Mouse (Mus musculus): ENCODE measurements around the gene Brinp3. TPM values are rescaled to one million over a fixed set of nuclear protein-coding genes. Genes with fewer than 3 reads are reported as not detected.
"Not testable (repeated sequence)": the region's sequence is repeated elsewhere in the genome, so short reads cannot be mapped to it uniquely, and the experiment has no call there.

Gene Brinp3
- polyA plus RNA-seq, 1 experiment: not detected

DNA sequence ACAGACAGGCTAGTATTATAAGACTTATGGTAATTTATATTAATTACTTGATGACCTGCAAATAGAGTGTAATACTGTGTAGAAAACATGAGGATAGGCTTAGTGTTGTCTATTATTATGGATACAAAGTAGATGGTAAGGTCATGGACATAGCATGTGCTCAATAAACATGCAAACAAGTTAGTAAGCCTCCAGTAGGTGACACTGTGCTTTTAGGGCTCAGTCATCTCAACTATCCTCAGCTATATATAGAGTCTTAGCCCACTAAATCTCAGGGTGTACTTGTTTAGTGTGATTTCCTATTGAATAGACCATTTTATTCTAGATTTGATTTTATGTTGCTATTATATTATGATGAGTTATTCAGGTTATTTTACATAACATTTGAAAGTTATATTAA, 34.0 kb downstream of the Brinp3 start:
- H3K27me3 ChIP-seq (ENCODE audit: control insufficient read depth): no peaks in the 10 kb centered on the region
- no peaks in the 10 kb centered on the region for H3K36me3 ChIP-seq (ENCODE audit: control insufficient read depth)
- no peak for TF ChIP-seq GATA1 (IDR thresholded peaks at IDR 0.05; ENCODE audit: low read length)
- TF ChIP-seq TAL1 (IDR thresholded peaks at IDR 0.05; ENCODE audit: low read length): no peak
- no peaks in the 10 kb centered on the region for H3K4me1 ChIP-seq (ENCODE audit: control insufficient read depth)
- H3K9me3 ChIP-seq (ENCODE audit: control insufficient read depth, low read length): no peaks in the 10 kb centered on the region
- H3K4me3 ChIP-seq (replicated peaks): no peak overlapping the region

DNA sequence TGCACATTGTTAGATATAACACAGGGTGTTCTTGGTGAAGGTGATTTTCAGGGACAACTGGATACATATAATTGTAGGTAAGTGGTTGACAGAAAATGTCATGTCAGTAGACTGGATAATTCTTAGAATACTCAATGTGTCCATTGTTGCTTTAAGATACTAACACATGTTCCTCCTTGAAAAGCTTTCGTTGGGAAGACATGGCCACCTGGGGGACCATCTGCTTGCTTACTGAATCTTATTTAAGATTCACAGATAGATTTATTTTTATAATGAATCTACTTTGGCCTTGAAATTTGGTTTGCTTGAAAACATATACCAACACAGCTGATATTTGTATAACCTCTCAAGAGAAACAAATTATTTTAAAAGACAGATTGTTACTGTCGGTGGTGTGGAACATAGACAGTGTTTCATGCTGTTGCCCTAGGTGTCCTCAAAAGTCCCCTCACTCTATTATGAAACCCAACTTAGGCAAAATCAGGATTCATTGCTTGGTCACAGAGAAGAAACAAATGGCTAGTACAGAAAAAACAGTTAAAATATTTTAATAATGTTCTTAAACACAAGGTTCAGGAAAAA, 52.4 kb downstream of the Brinp3 start:
- no peaks in the 10 kb centered on the region for H3K36me3 ChIP-seq (ENCODE audit: control insufficient read depth)
- no peaks in the 10 kb centered on the region for H3K4me1 ChIP-seq (ENCODE audit: control insufficient read depth)
- H3K4me3 ChIP-seq (replicated peaks): no peak overlapping the region
- no peaks in the 10 kb centered on the region for H3K9me3 ChIP-seq (ENCODE audit: control insufficient read depth, low read length)
- TF ChIP-seq TAL1 (IDR thresholded peaks at IDR 0.05; ENCODE audit: low read length) (no peak), GATA1 (IDR thresholded peaks at IDR 0.05; ENCODE audit: low read length) (no peak)
- H3K27me3 ChIP-seq (ENCODE audit: control insufficient read depth): no peaks in the 10 kb centered on the region

DNA sequence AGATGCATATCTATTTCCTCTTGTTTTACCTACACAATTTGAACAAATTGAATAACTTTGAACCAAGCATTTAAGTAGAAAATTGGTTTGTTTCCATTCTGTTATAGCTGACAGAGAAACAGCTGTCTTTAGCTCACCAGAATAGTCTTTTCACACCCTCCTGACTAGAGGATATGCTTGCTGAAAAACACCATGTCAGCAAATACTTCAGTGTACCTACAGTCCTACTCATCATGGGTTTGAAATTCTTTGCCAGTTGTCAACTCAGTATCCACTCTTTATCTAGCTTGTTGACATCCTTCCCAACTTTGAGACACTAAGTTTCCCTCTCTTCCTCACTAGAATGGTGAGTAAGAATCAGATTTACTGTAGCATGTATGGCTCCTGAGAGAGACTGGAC, 62.4 kb downstream of the Brinp3 start:
- H3K27me3 ChIP-seq (ENCODE audit: control insufficient read depth): no peaks in the 10 kb centered on the region
- H3K4me3 ChIP-seq (replicated peaks): no peak overlapping the region
- TF ChIP-seq GATA1 (IDR thresholded peaks at IDR 0.05; ENCODE audit: low read length) (no peak), TAL1 (IDR thresholded peaks at IDR 0.05; ENCODE audit: low read length) (no peak)
- no peaks in the 10 kb centered on the region for H3K36me3 ChIP-seq (ENCODE audit: control insufficient read depth)
- H3K9me3 ChIP-seq (ENCODE audit: control insufficient read depth, low read length): no peaks in the 10 kb centered on the region
- no peaks in the 10 kb centered on the region for H3K4me1 ChIP-seq (ENCODE audit: control insufficient read depth)

DNA sequence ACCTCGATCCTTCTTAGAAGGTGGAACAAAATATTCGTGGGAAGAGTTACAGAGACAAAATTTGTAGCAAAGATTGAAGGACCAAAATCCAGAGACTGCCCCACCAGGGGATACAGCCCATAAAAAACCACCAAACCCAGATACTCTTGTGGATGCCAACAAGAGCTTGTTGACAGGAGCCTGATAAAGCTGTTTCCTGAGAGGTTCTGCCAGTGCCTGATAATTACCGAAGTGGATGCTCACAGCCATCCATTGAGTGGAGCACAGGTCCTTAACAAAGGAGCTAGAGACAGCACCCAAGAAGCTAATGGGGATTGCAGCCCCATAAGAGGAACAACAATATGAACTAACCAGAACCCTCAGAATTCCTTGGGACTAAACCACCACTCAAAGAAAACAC, 67.6 kb downstream of the Brinp3 start:
- no peak for TF ChIP-seq TAL1 (IDR thresholded peaks at IDR 0.05; ENCODE audit: low read length)
- no peak for TF ChIP-seq GATA1 (IDR thresholded peaks at IDR 0.05; ENCODE audit: low read length)

DNA sequence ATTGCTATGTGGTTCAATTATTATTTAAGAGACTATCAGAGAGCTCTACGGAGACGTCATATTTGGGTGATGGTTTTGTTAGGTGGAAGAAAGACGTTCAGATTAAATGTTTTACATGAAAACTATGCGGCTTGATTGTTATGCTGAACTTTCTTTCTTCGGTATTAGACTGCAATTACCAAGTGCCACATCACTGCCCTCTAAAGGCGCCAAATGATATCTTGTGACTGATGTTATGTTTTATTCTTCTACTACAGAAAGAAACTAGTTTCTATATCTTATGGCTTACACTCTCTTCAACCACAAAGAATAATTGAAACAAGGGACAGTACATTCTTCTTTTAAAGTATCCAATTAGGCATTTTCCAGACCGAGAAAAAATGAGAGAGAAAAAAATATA, 89.6 kb downstream of the Brinp3 start:
- TF ChIP-seq TAL1 (IDR thresholded peaks at IDR 0.05; ENCODE audit: low read length): no peak
- no peak for TF ChIP-seq GATA1 (IDR thresholded peaks at IDR 0.05; ENCODE audit: low read length)
- Histone ChIP-seq H3K4me1 (ENCODE audit: control insufficient read depth) (no peaks in the 10 kb centered on the region), H3K9me3 (ENCODE audit: control insufficient read depth, low read length) (no peaks in the 10 kb centered on the region), H3K4me3 (replicated peaks) (no peak overlapping the region), H3K27me3 (ENCODE audit: control insufficient read depth) (no peaks in the 10 kb centered on the region), H3K36me3 (ENCODE audit: control insufficient read depth) (no peaks in the 10 kb centered on the region)

More for the DNA sequence above, 67.6 kb downstream of the Brinp3 start:
- Histone ChIP-seq H3K4me3 (replicated peaks) (no peak overlapping the region), H3K4me1 (ENCODE audit: control insufficient read depth) (no peaks in the 10 kb centered on the region), H3K27me3 (ENCODE audit: control insufficient read depth) (no peaks in the 10 kb centered on the region), H3K36me3 (ENCODE audit: control insufficient read depth) (no peaks in the 10 kb centered on the region), H3K9me3 (ENCODE audit: control insufficient read depth, low read length) (no peaks in the 10 kb centered on the region)

- Histone ChIP-seq H3K9me3 (ENCODE audit: control insufficient read depth, low read length) (no peaks in the 10 kb centered on the region), H3K4me3 (replicated peaks) (no peak overlapping the region), H3K36me3 (ENCODE audit: control insufficient read depth) (no peaks in the 10 kb centered on the region), H3K4me1 (ENCODE audit: control insufficient read depth) (no peaks in the 10 kb centered on the region), H3K27me3 (ENCODE audit: control insufficient read depth) (no peaks in the 10 kb centered on the region)
- TF ChIP-seq TAL1 (IDR thresholded peaks at IDR 0.05; ENCODE audit: low read length) (no peak), GATA1 (IDR thresholded peaks at IDR 0.05; ENCODE audit: low read length) (no peak)
Measured at GRCm38 (mm10) chr1:146632895-146633294, 138.3 kb downstream of the Brinp3 start.

- no peaks in the 10 kb centered on the region for H3K4me1 ChIP-seq (ENCODE audit: control insufficient read depth)
- H3K36me3 ChIP-seq (ENCODE audit: control insufficient read depth): no peaks in the 10 kb centered on the region
- TF ChIP-seq GATA1 (IDR thresholded peaks at IDR 0.05; ENCODE audit: low read length) (no peak), TAL1 (IDR thresholded peaks at IDR 0.05; ENCODE audit: low read length) (no peak)
- H3K9me3 ChIP-seq (ENCODE audit: control insufficient read depth, low read length): no peaks in the 10 kb centered on the region
- H3K4me3 ChIP-seq (replicated peaks): no peak overlapping the region
- no peaks in the 10 kb centered on the region for H3K27me3 ChIP-seq (ENCODE audit: control insufficient read depth)
Measured at GRCm38 (mm10) chr1:146657214-146657613, 162.7 kb downstream of the Brinp3 start.

GRCm38 (mm10) chr1:146700724-146701123, 206.2 kb downstream of the Brinp3 start:
- no peaks in the 10 kb centered on the region for H3K27me3 ChIP-seq (ENCODE audit: control insufficient read depth)
- TF ChIP-seq TAL1 (IDR thresholded peaks at IDR 0.05; ENCODE audit: low read length) (no peak), GATA1 (IDR thresholded peaks at IDR 0.05; ENCODE audit: low read length) (no peak)
- no peak overlapping the region for H3K4me3 ChIP-seq (replicated peaks)
- H3K36me3 ChIP-seq (ENCODE audit: control insufficient read depth): no peaks in the 10 kb centered on the region
- no peaks in the 10 kb centered on the region for H3K4me1 ChIP-seq (ENCODE audit: control insufficient read depth)
- no peaks in the 10 kb centered on the region for H3K9me3 ChIP-seq (ENCODE audit: control insufficient read depth, low read length)

DNA sequence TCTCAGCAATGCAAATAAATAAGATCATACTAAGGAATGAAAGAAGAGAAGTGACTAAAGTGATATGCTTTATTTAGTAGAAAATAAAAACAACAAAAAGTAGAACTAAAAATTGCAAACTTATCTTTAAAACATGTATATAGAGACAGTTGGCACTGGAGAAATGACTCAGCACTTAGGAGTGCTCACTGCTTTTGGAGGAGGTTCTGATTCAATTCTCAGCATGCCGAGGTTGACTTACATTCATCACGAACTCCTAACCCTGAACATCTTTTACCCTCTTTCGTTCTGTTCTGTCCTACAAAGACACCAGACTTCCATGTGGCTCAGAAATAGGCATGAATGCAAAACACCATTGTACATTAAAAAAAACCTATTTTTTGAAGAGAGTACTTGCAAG, 225.0 kb downstream of the Brinp3 start:
- no peaks in the 10 kb centered on the region for H3K36me3 ChIP-seq (ENCODE audit: control insufficient read depth)
- no peaks in the 10 kb centered on the region for H3K4me1 ChIP-seq (ENCODE audit: control insufficient read depth)
- H3K4me3 ChIP-seq (replicated peaks): no peak overlapping the region
- no peak for TF ChIP-seq TAL1 (IDR thresholded peaks at IDR 0.05; ENCODE audit: low read length)
- no peak for TF ChIP-seq GATA1 (IDR thresholded peaks at IDR 0.05; ENCODE audit: low read length)
- H3K9me3 ChIP-seq (ENCODE audit: control insufficient read depth, low read length): no peaks in the 10 kb centered on the region
- no peaks in the 10 kb centered on the region for H3K27me3 ChIP-seq (ENCODE audit: control insufficient read depth)

DNA sequence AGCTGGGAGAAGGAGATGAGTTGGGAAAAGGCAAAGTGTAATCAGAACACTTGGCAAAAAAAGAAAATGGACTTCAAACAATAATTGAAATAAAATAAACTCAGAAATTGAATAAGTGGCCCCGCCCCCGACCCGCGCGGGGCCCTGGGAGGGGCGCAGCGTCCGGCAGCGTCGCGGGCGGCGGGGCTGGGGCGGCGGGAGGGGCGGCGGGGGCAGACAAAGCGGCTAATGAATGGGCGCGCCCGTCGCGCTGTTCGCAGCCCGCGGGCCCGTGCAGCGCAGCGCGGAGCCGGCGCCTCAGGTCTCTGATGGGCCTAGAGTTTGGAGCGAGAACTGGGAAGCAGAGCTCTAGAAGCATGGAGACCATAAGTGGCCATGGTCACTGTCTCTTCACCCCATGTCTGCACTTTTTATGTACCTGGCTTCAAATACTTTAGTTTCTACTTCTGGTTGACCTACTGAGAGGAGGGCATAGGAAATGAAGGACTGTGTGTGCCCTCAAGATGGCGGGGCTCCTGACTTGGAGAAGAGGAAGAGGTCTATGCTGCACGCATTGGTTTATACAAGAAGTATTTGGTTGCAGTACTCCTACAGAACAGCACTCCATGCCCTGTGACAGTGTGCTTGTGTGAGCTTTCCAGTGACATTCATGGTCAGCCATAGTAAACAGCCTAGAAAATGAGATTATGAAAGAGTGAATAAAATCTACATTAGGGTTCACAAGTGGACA, 230.4 kb downstream of the Brinp3 start:
- not testable (repeated sequence) for H3K4me1 ChIP-seq (ENCODE audit: control insufficient read depth); H3K9me3 ChIP-seq (ENCODE audit: control insufficient read depth, low read length); H3K4me3 ChIP-seq (replicated peaks); H3K27me3 ChIP-seq (ENCODE audit: control insufficient read depth); H3K36me3 ChIP-seq (ENCODE audit: control insufficient read depth)

Measured in erythroblast, embryonic 14.5 days (primary cell).